Mouse (Mus musculus): ENCODE results near the gene Lrch2. TPM values are rescaled to one million over a fixed set of nuclear protein-coding genes. Genes with fewer than 3 reads are reported as not detected.
"Not testable (repeated sequence)": the region's sequence is repeated elsewhere in the genome, so short reads cannot be mapped to it uniquely, and the experiment has no call there.

The Lrch2 gene
- polyA plus RNA-seq, 1 experiment = 0.23 TPM

DNA sequence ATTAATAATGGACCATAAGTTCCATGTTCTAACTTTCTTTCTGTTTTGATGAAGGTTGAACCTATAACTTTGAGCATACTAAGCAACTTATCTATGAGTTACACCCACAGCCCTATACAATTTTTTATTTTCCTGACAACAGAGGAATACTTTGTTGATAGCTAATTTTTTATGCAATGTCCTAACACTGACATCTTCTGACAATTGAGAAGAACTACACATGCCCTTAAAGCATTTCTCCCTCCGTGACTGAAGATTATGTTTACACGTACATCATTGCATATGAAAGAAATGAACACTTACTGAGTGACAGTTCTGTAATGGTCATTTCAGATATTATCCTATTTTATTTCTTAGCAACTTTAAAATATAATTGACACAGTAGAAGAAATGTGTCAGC, 64.3 kb downstream of the Lrch2 start:
- no peak overlapping the region for H3K4me3 ChIP-seq (ENCODE audit: insufficient read depth, low read depth, low read length)
- H3K4me1 ChIP-seq (ENCODE audit: control insufficient read depth, insufficient read depth, low read length) = no peaks in the 10 kb centered on the region
- H3K27ac ChIP-seq (ENCODE audit: insufficient read depth, low read depth, low read length) = no peak overlapping the region
- no peak for TF ChIP-seq CTCF (conservative IDR thresholded peaks at IDR 0.05; ENCODE audit: insufficient read depth, insufficient read length, low read depth, low read length)
- TF ChIP-seq POLR2A (IDR thresholded peaks at IDR 0.05; ENCODE audit: low read depth, low read length) = no peak
- 42% methylated on average over 2 of the region's 2 CpGs for WGBS
- no peaks in the 10 kb centered on the region for H3K36me3 ChIP-seq (ENCODE audit: control insufficient read depth, insufficient read depth, low read length)
- DNase-seq = no peak
- no peaks in the 10 kb centered on the region for H3K27me3 ChIP-seq (replicated peaks; ENCODE audit: control insufficient read depth, insufficient read depth, low read length)

GRCm38 (mm10) chrX:147453610-147454009, 100.3 kb downstream of the Lrch2 start, which contains the start of gene Vmn1r239-ps:
Gene Vmn1r239-ps, minus strand, starts transcription at chrX:147453710.
- H3K27ac ChIP-seq (ENCODE audit: insufficient read depth, low read depth, low read length); DNase-seq; H3K4me1 ChIP-seq (ENCODE audit: control insufficient read depth, insufficient read depth, low read length); H3K36me3 ChIP-seq (ENCODE audit: control insufficient read depth, insufficient read depth, low read length); H3K4me3 ChIP-seq (ENCODE audit: insufficient read depth, low read depth, low read length); H3K27me3 ChIP-seq (replicated peaks; ENCODE audit: control insufficient read depth, insufficient read depth, low read length): not testable (repeated sequence)
- WGBS = 86% methylated on average over 1 of the region's 1 CpGs

GRCm38 (mm10) chrX:147443386-147443785, 110.5 kb downstream of the Lrch2 start:
- 66% methylated on average over 4 of the region's 4 CpGs for WGBS
- DNase-seq = peak; percentile 3
- Histone ChIP-seq H3K27ac (ENCODE audit: insufficient read depth, low read depth, low read length) (no peak overlapping the region), H3K4me3 (ENCODE audit: insufficient read depth, low read depth, low read length) (no peak overlapping the region), H3K4me1 (ENCODE audit: control insufficient read depth, insufficient read depth, low read length) (no peaks in the 10 kb centered on the region), H3K36me3 (ENCODE audit: control insufficient read depth, insufficient read depth, low read length) (no peaks in the 10 kb centered on the region), H3K27me3 (replicated peaks; ENCODE audit: control insufficient read depth, insufficient read depth, low read length) (no peaks in the 10 kb centered on the region)
- TF ChIP-seq CTCF (conservative IDR thresholded peaks at IDR 0.05; ENCODE audit: insufficient read depth, insufficient read length, low read depth, low read length) = no peak
- TF ChIP-seq POLR2A (IDR thresholded peaks at IDR 0.05; ENCODE audit: low read depth, low read length) = no peak

GRCm38 (mm10) chrX:147435400-147435799, 118.5 kb downstream of the Lrch2 start:
- no peaks in the 10 kb centered on the region for H3K27me3 ChIP-seq (replicated peaks; ENCODE audit: control insufficient read depth, insufficient read depth, low read length)
- H3K4me1 ChIP-seq (ENCODE audit: control insufficient read depth, insufficient read depth, low read length) = no peaks in the 10 kb centered on the region
- TF ChIP-seq CTCF (conservative IDR thresholded peaks at IDR 0.05; ENCODE audit: insufficient read depth, insufficient read length, low read depth, low read length) = no peak
- no peak for TF ChIP-seq POLR2A (IDR thresholded peaks at IDR 0.05; ENCODE audit: low read depth, low read length)
- no peaks in the 10 kb centered on the region for H3K36me3 ChIP-seq (ENCODE audit: control insufficient read depth, insufficient read depth, low read length)
- WGBS = 79% methylated on average over 2 of the region's 2 CpGs
- DNase-seq = no peak
- no peak overlapping the region for H3K27ac ChIP-seq (ENCODE audit: insufficient read depth, low read depth, low read length)
- H3K4me3 ChIP-seq (ENCODE audit: insufficient read depth, low read depth, low read length) = no peak overlapping the region

DNA sequence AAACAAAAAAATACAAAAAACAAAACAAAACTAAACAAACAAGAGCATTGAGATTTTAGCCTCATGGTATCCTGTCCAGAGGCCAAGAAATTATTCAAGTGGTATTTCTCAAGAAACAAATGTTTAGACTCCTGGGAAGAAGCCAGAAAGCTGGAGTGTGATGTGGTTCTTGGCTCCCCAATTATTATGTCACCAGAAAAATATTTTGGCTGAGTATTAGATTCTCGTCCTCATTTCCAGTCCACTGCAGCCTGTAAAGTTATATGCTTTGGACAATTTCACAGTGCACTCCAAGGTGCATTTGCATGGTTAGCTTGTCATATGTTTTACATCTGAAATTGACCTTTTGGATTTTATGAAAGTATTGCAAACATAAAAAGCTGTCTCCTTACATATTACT, 124.1 kb downstream of the Lrch2 start:
- TF ChIP-seq CTCF (conservative IDR thresholded peaks at IDR 0.05; ENCODE audit: insufficient read depth, insufficient read length, low read depth, low read length) = no peak
- TF ChIP-seq POLR2A (IDR thresholded peaks at IDR 0.05; ENCODE audit: low read depth, low read length) = no peak
- 27% methylated on average over 1 of the region's 1 CpGs for WGBS
- Histone ChIP-seq H3K4me3 (ENCODE audit: insufficient read depth, low read depth, low read length) (no peak overlapping the region), H3K27ac (ENCODE audit: insufficient read depth, low read depth, low read length) (no peak overlapping the region), H3K36me3 (ENCODE audit: control insufficient read depth, insufficient read depth, low read length) (no peaks in the 10 kb centered on the region), H3K27me3 (replicated peaks; ENCODE audit: control insufficient read depth, insufficient read depth, low read length) (no peaks in the 10 kb centered on the region), H3K4me1 (ENCODE audit: control insufficient read depth, insufficient read depth, low read length) (no peaks in the 10 kb centered on the region)
- DNase-seq = peak; percentile 28

DNA sequence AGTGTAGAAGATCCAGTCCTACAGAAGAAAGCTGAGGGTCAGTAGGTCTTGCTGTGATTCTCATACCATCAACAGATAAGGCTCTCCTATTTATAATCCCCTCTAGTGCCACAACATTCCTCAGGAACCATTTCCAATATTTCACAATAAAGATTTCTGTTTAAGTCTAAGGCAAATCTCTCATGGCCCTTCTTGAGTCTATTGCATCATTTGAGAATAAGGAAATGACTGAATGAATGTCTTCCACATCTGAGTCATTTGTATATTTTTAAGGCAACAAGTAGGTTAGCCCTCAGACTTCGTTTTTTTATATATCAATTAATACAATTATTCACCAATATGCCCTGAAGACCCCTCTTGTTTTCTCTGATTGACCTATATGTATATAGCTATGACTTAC, 124.8 kb downstream of the Lrch2 start, which contains the start of gene Il13ra2:
TSS of gene Il13ra2 (minus strand) at position 64 of the 400 bp plus-strand sequence.
- DNase-seq = no peak
- H3K27me3 ChIP-seq (replicated peaks; ENCODE audit: control insufficient read depth, insufficient read depth, low read length) = no peaks in the 10 kb centered on the region
- no peak within 1 kb of the TSS for H3K27ac ChIP-seq (ENCODE audit: insufficient read depth, low read depth, low read length)
- no peaks in the 10 kb centered on the region for H3K36me3 ChIP-seq (ENCODE audit: control insufficient read depth, insufficient read depth, low read length)
- no peaks in the 10 kb centered on the region for H3K4me1 ChIP-seq (ENCODE audit: control insufficient read depth, insufficient read depth, low read length)
- no peak for TF ChIP-seq POLR2A (IDR thresholded peaks at IDR 0.05; ENCODE audit: low read depth, low read length)
- TF ChIP-seq CTCF (conservative IDR thresholded peaks at IDR 0.05; ENCODE audit: insufficient read depth, insufficient read length, low read depth, low read length) = no peak
- H3K4me3 ChIP-seq (ENCODE audit: insufficient read depth, low read depth, low read length) = no peak within 1 kb of the TSS
- 64% methylated on average over 1 of the region's 1 CpGs for WGBS

Other genes with a start within 250 kb of the Lrch2 start
- gene Il13ra2, start 124.9 kb downstream of the Lrch2 start, polyA plus RNA-seq (2012; rRNA removed) = 0.08 TPM in 1 of 2 replicates, not detected in the other
- not detected in 2 replicates for gene Vmn1r239-ps, start 100.4 kb downstream of the Lrch2 start, polyA plus RNA-seq (2012; rRNA removed)
- gene Gm15128, start 211.9 kb upstream of the Lrch2 start, polyA plus RNA-seq (2012; rRNA removed) = not detected in 2 replicates